Mouse (Mus musculus) right cerebral cortex, postnatal 4 days (tissue): ENCODE measurements at regions not wholly inside any gene's neighbourhood (a gene's known extent, or its start where the extent isn't known, plus 50 kb on each side); places are given as distances from the start of the nearest gene placed in this dataset.

Experiments used
- DNase-seq: peaks from one replicate; pipeline ENCODE4 v3.0.0-alpha.2; 2022

DNA sequence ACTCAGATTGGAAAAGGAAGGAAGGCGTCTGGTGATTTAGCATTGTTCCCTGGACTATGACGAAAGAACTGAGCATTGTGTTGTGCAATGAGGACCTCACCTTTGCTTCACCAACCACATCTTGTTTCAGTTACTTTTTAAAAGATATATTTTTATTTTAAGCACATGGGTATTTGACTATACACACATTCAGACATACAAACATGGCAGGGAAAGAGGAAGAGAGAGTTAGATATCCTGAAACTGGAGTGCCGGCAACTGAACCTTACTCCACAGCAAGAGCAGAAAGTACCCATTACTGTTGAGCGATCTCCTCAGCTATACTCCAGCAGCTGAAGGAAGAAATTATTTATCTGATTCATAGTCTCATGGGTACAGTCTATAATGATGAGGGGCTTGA lies 287.7 kb downstream of the Rps29 start:
- no peak for DNase-seq

DNA sequence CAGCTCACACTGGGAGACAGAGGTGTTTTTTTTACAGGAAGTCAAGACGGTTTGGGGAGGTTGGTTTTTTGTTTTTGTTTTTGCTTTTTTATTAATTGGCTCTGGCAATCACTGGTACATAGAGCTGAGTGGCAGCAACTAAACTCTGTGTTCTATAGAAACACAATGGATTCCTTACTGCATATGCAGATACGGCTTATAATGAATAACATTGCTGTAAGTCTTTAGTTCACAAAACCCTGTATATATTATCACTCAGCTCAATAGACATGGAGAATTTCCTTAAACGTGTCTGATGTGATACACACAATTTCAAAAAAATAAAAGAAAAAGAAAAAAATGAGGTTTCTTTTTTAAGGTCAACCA lies 296.0 kb downstream of the Rps29 start:
- no peak for DNase-seq

DNA sequence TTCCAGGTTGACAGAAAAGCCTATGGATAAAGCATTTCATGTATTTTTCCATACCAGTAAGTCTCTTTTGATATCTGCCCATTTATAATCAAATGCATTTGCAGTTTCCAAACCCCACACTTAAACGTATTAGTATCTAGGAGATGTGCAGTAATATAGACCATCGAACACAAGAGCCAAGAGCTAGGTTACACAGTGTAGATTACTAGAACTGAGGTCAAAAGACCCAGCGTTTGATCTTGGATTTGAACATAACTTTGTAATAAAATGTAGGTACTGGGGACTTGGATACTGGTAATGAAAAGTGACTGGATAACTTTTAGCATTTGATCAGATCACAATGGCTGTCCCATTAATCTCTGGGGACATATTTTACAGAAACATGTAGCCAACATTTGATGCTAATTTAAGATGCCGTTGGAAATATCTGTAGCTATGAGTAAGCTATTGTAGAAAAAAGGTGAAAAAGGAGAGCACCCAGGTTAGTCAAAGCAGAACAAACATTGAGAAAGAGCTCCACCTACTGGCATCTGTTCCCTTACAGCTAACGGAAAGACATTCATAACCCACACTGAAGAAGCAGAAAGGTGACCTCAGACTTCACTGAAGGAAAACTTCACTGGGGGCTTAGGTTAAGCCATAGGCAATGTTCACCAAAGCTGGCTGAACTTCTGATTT lies 296.5 kb downstream of the Rps29 start:
- peak; percentile 10 for DNase-seq

DNA sequence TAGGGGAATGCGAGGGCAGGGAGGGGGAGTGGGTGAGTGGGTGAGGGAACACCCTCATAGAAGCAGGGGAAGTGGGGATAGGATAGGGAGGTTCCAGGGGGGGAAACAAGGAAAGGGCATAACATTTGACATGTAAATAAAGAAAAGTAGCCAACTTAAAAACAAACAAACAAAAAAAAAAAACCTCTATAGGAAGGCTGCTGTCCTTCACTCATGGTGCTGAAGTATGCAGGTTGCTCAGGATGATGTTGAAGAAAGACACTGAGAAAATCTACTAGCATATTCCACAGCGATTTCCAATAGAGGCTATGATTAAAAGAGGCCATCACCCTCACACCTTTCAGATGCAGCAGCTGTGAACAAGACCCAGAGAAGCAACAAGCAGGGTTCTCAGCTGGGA lies 298.7 kb downstream of the Rps29 start:
- no peak for DNase-seq

DNA sequence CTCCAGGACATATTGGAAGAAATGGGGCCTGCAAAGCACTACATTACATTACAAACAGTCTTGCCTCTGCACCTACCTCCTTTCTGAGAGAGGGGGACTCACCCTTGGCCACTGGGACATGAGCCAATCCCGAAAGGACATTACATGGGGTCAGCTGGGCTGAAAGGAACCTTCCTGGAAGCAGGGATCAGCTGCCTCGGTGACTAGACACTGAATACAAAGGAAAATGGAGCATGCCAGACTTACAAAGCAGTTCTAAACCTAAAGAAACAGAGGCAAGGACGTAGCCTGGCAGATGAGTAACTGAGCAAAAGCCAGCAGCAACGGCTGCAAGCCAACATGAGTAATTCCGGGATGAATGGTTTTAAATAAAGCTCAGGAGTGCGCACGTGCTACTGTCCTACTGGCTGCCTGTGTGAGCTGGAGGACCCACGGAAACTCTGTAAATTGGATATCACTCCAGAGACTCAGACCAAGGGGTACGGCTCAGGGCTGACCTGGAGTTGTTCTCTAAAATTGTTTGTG lies 309.3 kb downstream of the Rps29 start:
- no peak for DNase-seq

DNA sequence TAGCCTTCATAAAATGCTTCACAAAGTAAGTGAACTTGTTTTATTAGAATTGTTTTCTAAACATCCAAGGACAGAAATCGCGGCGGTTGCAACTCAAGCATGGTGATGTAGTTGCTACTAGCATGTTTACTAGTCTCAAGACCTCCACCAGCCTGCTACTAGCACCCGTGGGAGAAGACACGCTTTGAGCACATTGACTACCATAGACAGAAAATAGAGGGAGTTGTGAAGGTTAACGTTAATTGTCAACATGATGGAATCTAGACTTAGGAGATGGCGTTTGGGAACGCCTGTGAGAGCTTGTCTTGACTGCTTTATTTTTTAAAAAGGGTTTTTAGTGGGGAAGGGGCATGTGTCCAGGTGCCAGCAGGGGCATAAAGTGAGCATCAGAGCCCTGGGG lies 318.2 kb downstream of the Rps29 start:
- DNase-seq: no peak

GRCm38 (mm10) chr12:68840156-68840555 lies 318.8 kb downstream of the Rps29 start:
- DNase-seq: no peak

GRCm38 (mm10) chr12:68836023-68836422 lies 323.0 kb downstream of the Rps29 start:
- no peak for DNase-seq

GRCm38 (mm10) chr12:68833914-68834313 lies 325.1 kb downstream of the Rps29 start:
- DNase-seq: no peak

- no peak for DNase-seq
Observed at GRCm38 (mm10) chr12:68829404-68829803, 329.6 kb downstream of the Rps29 start.

DNA sequence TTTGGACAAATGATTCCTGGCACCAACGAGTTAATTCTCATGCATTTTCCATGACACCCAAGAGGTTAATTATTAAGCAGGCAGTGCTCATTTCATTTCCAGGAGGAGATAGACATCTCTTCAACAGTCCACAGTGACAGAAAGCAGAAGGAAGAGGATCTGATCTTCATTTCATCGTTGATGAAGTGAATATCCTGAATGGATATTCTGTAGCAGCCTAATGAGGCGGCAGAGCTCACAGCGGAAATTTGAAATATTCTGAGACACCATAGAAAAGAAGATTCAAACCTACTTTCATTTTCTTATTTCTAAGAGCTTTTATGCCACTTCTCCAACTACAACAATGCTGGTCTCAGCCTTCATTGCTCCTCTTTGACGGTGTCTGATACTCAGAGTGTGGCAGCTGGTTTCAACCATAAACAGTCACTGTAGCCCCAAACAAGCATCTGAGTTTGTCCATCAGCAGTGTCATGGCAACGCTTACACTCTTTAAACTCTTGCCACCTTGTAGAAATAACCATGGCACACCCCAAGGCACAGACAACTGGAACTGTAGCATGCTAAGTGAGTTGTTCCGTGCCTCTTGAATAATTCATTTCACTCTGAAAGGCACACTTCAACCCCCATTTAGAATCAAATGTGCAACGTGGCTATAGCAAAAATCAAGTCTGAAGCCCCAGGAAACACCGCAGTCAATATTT lies 331.3 kb downstream of the Rps29 start:
- no peak for DNase-seq

- DNase-seq: no peak
Observed at GRCm38 (mm10) chr12:68794396-68794795, 364.6 kb downstream of the Rps29 start.

DNA sequence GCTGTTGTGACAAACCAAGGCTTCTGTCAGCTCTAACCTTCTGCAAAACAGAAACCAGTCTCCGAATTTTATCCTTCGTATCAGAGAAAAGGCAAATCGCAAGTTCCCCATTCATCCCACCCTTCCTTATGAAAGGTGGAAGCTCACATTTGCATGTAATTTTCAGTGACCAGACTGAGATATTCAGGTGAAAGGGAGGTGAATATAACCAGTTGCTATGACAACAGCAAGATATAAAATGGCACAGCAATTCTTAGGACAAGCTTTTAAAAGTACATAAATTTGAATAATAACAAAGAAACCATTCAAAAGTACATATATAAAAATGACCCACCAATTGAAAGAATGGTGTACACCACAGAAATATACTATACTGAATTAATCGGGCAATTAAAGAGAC lies 375.4 kb downstream of the Rps29 start:
- DNase-seq: no peak

DNA sequence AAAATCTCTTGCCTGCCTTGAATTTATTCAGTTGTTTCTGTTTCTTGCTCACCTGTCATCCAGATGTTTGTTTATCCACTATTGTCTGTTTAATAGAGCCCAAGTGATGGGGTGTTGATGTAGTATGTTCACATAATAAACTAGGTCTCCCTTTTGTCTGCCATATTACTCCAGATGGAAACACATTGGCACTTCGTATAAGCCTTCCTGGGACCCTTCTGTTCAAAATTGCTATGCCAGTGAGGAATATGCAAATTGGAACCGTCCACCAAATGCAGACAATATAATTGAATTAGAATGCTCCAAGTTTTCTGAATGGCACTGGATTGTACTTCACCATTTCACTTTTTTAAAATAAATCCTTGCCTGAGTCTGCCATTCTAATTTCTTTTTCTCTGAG lies 383.5 kb downstream of the Rps29 start:
- DNase-seq: no peak

DNA sequence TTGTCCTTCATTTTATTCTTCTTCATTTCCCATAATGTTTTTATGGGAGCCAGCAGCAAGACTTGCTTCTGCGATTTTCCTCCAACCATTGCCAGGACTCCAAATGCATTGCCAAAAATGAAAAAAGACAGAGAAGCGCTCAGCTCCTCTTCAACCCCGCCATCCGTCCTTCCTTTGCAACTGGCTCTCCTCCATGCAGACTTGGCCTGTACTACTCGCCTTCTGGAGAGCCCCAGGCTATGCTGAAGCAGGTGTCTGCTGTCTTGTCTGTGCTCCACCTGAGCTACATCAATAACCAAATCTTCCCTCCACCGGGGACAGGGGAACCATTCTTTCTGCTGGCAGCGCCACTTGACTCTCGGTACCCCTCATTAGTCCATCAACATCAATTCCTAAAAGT lies 384.2 kb downstream of the Rps29 start:
- DNase-seq: peak; percentile 18

- DNase-seq: no peak
Observed at GRCm38 (mm10) chr12:68758263-68759020, 400.5 kb downstream of the Rps29 start.

GRCm38 (mm10) chr12:68728882-68729281 lies 430.1 kb downstream of the Rps29 start:
- DNase-seq: no peak

DNA sequence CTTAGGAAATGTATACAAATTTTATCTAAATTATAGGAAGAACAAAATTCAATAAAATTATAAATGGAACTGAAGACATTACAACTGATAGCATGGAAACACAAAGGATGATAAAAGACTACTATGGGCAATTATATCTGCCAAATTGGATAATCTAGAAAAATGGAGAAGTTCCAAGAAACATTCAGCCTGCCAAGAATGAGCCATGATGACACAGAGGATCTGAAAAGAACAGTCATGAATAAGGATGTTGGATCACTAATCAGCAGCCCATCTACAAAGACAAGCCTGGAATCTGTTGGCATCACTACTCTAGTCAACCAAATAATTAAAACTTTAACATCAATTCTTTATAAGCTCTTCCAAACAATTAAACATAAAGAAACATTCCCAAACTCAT lies 440.0 kb downstream of the Rps29 start:
- no peak for DNase-seq

- no peak for DNase-seq
Observed at GRCm38 (mm10) chr12:68694275-68695267, 464.4 kb downstream of the Rps29 start.

DNA sequence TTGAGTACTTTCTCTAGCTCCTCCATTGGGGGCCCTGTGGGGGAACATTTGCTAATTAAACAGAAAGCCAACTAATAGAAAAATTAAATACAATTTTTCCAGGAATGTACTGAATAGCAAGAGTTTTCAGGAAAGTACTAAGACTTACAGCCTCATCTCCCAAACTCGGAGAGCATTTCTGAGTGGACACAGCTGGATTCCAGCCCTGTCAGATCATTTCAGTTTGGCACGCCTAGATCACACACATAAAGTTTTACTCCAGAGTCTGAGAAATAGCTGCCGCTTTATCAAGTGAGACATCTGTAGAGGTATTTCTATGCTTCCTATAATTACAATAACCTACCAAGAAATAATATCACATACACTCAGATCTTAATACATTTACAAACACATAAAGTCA lies 470.7 kb downstream of the Rps29 start:
- DNase-seq: no peak

- no peak for DNase-seq
Observed at GRCm38 (mm10) chr12:68683897-68684296, 475.1 kb downstream of the Rps29 start.

DNA sequence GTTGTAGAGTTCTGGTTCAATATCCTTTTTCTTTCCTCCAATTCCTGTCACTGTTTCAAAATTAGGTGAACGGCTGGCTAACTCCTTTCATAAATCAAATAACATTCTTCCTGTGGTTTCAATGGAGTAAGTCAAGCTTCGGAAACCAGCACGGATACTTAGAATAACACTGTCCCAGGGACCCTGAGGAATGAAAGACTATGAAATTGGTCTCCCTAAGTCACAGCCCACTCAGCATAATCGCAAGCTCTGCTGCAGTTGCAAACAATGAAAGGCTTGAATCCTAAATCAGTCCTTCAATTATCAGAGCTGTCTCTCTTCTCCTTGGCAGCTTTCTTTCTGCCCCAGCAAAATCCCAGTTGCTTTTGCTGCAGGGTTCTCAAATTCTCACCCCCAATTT lies 475.8 kb downstream of the Rps29 start:
- no peak for DNase-seq

- DNase-seq: no peak
Observed at GRCm38 (mm10) chr12:68680668-68681067, 478.3 kb downstream of the Rps29 start.
